Mouse (Mus musculus): Measurements from ENCODE around the gene Pmm1. TPM values are rescaled to one million over a fixed set of nuclear protein-coding genes. Genes with fewer than 3 reads are reported as not detected.
A peak's percentile ranks its signal among the peaks of the same experiment; 100 is the strongest.
"Not testable (repeated sequence)": the region's sequence is repeated elsewhere in the genome, so short reads cannot be mapped to it uniquely, and the experiment has no call there.

Pmm1 gene
- total RNA-seq, 1 experiment from 2014 or later: 11.1 TPM

GRCm38 (mm10) chr15:81935869-81936637 is 24.7 kb downstream of the Pmm1 start:
- no peak for ATAC-seq (replicated peaks; ENCODE audit: insufficient number of reproducible peaks, low FRiP score, low TSS enrichment, poor library complexity, severe bottlenecking)

GRCm38 (mm10) chr15:81933986-81934385 is 26.7 kb downstream of the Pmm1 start:
- peak; percentile 52 for ATAC-seq (replicated peaks; ENCODE audit: insufficient number of reproducible peaks, low FRiP score, low TSS enrichment, poor library complexity, severe bottlenecking)

- ATAC-seq (replicated peaks; ENCODE audit: insufficient number of reproducible peaks, low FRiP score, low TSS enrichment, poor library complexity, severe bottlenecking): no peak
Measured at GRCm38 (mm10) chr15:81932951-81933470, 27.7 kb downstream of the Pmm1 start.

GRCm38 (mm10) chr15:81928277-81928676 is 32.5 kb downstream of the Pmm1 start:
- peak; percentile 32 for ATAC-seq (replicated peaks; ENCODE audit: insufficient number of reproducible peaks, low FRiP score, low TSS enrichment, poor library complexity, severe bottlenecking)

- no peak for ATAC-seq (replicated peaks; ENCODE audit: insufficient number of reproducible peaks, low FRiP score, low TSS enrichment, poor library complexity, severe bottlenecking)
Measured at GRCm38 (mm10) chr15:81927741-81928140, 33.0 kb downstream of the Pmm1 start.

- no peak for ATAC-seq (replicated peaks; ENCODE audit: insufficient number of reproducible peaks, low FRiP score, low TSS enrichment, poor library complexity, severe bottlenecking)
Measured at GRCm38 (mm10) chr15:81926446-81926822, 34.3 kb downstream of the Pmm1 start.

GRCm38 (mm10) chr15:81925760-81926445 is 34.8 kb downstream of the Pmm1 start, which contains the start of gene Polr3h:
Gene Polr3h (minus strand): TSS chr15:81926240.
- peak; percentile 82 for ATAC-seq (replicated peaks; ENCODE audit: insufficient number of reproducible peaks, low FRiP score, low TSS enrichment, poor library complexity, severe bottlenecking)

GRCm38 (mm10) chr15:81924933-81925332 is 35.8 kb downstream of the Pmm1 start:
- no peak for ATAC-seq (replicated peaks; ENCODE audit: insufficient number of reproducible peaks, low FRiP score, low TSS enrichment, poor library complexity, severe bottlenecking)

GRCm38 (mm10) chr15:81921255-81921654 is 39.5 kb downstream of the Pmm1 start:
- no peak for ATAC-seq (replicated peaks; ENCODE audit: insufficient number of reproducible peaks, low FRiP score, low TSS enrichment, poor library complexity, severe bottlenecking)

GRCm38 (mm10) chr15:81920546-81921217 is 40.0 kb downstream of the Pmm1 start:
- ATAC-seq (replicated peaks; ENCODE audit: insufficient number of reproducible peaks, low FRiP score, low TSS enrichment, poor library complexity, severe bottlenecking): no peak

GRCm38 (mm10) chr15:81919062-81919461 is 41.7 kb downstream of the Pmm1 start:
- ATAC-seq (replicated peaks; ENCODE audit: insufficient number of reproducible peaks, low FRiP score, low TSS enrichment, poor library complexity, severe bottlenecking): no peak

GRCm38 (mm10) chr15:81917621-81918463 is 42.9 kb downstream of the Pmm1 start:
- peak; percentile 52; the same call in 1 of the 2 replicates for ATAC-seq (replicated peaks; ENCODE audit: insufficient number of reproducible peaks, low FRiP score, low TSS enrichment, poor library complexity, severe bottlenecking)

GRCm38 (mm10) chr15:81917201-81917600 is 43.5 kb downstream of the Pmm1 start:
- no peak for ATAC-seq (replicated peaks; ENCODE audit: insufficient number of reproducible peaks, low FRiP score, low TSS enrichment, poor library complexity, severe bottlenecking)

- ATAC-seq (replicated peaks; ENCODE audit: insufficient number of reproducible peaks, low FRiP score, low TSS enrichment, poor library complexity, severe bottlenecking): no peak
Measured at GRCm38 (mm10) chr15:81915663-81916062, 45.1 kb downstream of the Pmm1 start.

- no peak for ATAC-seq (replicated peaks; ENCODE audit: insufficient number of reproducible peaks, low FRiP score, low TSS enrichment, poor library complexity, severe bottlenecking)
Measured at GRCm38 (mm10) chr15:81914668-81915067, 46.1 kb downstream of the Pmm1 start.

GRCm38 (mm10) chr15:81912498-81912897 is 48.2 kb downstream of the Pmm1 start:
- no peak for ATAC-seq (replicated peaks; ENCODE audit: insufficient number of reproducible peaks, low FRiP score, low TSS enrichment, poor library complexity, severe bottlenecking)

- not testable (repeated sequence) for ATAC-seq (replicated peaks; ENCODE audit: insufficient number of reproducible peaks, low FRiP score, low TSS enrichment, poor library complexity, severe bottlenecking)
Measured at GRCm38 (mm10) chr15:81908767-81909166, 52.0 kb downstream of the Pmm1 start.

GRCm38 (mm10) chr15:81907953-81908352 is 52.8 kb downstream of the Pmm1 start:
- ATAC-seq (replicated peaks; ENCODE audit: insufficient number of reproducible peaks, low FRiP score, low TSS enrichment, poor library complexity, severe bottlenecking): no peak

Data from monocyte, adult 5-6 weeks (primary cell).